Mouse (Mus musculus) layer of hippocampus, adult 8-10 months (tissue): ENCODE data around the gene Hist2h2ab. TPM values are rescaled to one million over a fixed set of nuclear protein-coding genes. Genes with fewer than 3 reads are reported as not detected.
"Not testable (repeated sequence)": the region's sequence is repeated elsewhere in the genome, so short reads cannot be mapped to it uniquely, and the experiment has no call there.

ENCODE experiments used
- DNase-seq, 2 experiments: peaks; one replicate each; pipeline ENCODE4 v3.0.0; 2022; ENCODE audit warnings: low spot score in 2 of 2
- total RNA-seq, 4 experiments: library from RNA; stranded (reverse); gene quantifications; 2 replicates each; pipeline ENCODE4 v1.2.4; 2022

The Hist2h2ab gene
- total RNA-seq, 4 experiments from 2014 or later = 7.7 to 10.8 (median 8.0) TPM

DNA sequence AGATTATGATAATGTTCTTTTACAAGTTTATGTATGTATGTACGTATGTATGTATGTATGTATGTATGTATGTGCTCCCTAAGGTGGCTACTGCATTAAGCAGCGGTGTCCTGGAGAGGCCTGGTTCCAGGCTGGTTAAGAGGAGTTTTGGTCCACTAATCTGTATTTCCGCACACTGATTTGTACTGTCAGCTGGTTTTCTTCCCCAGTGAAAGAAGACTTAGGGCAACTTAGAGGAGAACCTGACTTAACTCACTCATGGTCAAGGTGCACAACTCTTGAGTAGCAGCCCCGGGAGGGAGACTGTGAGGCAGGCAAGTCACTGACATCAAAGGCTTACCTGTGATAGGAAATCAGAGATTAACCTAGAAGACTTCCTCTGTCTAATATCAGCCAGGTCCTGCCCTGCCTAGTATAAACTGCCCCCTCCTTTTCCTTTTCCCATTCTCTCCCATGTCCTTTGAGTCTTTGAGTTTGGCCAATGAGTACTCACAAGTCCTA is 17.2 kb downstream of the Hist2h2ab start:
- no peak for DNase-seq

- DNase-seq = no peak
These were observed 17.8 kb downstream of the Hist2h2ab start for GRCm38 (mm10) chr3:96237335-96237903.

DNA sequence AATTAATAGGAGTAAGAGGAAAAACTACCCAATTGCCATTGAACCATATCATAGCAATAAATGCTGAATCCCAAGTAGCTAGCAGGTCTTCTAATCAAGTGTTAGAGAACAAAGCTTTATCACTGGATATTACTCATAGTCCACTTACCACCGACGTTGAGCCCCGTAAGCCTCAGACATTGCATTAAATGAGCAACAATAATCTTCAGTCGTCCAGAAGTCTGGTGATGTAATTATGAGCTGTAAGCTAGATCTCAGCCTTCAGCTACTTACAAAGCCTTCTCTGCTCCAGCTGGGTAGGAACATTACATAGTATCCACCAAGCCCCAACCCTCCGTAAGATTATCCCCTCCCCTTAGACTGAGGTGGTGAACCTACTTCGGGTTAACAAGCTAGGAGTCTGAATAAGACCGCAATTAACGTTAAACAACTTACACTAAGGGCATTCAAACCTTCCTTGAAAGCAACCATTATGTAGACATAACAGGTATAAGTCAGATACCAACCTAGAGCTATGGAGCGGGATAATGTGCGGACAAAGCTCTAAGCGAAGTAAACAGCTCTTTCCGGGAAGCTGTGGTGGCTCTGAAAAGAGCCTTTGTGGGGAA is 18.3 kb downstream of the Hist2h2ab start:
- DNase-seq = no peak

DNA sequence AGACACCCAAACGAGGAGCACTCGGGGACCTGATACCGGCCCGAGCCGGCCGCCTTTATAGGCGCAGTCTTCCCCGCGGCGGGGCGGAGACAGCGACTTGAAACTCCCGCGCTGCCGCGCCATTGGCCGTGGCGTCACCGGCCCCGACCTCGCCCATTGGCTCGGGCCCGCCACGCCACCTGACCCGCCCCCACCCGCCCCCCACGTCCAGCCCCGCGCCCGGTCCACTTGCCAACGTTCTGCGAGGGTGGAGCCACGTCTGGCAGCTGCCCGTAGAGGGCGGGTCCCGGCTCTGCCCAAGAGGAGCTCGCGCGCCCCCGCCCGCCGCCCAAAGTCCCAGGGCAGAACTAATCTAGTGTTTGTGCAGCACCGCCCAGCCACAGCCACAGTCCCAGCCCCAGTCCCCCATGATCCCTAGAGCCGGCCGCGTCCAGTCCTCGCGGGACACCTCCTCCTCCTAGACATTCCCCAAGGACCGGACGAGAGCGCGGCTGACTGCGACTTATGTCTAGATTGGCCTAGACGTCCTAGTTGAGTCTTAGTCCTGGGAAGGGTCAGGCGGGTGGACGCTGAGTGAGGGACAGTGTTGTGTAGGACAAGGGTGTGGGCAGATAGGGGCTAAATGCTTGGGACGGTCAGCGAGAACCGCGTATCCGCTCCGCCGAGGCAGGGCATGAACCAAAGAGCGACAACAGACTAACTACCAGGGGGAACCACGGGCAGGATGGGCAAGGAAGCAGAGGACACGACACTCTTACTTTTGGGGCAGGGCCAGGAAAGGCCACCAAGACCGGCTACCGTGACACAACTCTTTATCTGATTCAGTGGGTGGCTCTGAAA is 19.5 kb downstream of the Hist2h2ab start, which contains the start of gene Hist2h3c2:
Gene Hist2h3c2, minus strand, starts transcription at position 174 of the 840 bp plus-strand sequence.
- not testable (repeated sequence) for DNase-seq

DNA sequence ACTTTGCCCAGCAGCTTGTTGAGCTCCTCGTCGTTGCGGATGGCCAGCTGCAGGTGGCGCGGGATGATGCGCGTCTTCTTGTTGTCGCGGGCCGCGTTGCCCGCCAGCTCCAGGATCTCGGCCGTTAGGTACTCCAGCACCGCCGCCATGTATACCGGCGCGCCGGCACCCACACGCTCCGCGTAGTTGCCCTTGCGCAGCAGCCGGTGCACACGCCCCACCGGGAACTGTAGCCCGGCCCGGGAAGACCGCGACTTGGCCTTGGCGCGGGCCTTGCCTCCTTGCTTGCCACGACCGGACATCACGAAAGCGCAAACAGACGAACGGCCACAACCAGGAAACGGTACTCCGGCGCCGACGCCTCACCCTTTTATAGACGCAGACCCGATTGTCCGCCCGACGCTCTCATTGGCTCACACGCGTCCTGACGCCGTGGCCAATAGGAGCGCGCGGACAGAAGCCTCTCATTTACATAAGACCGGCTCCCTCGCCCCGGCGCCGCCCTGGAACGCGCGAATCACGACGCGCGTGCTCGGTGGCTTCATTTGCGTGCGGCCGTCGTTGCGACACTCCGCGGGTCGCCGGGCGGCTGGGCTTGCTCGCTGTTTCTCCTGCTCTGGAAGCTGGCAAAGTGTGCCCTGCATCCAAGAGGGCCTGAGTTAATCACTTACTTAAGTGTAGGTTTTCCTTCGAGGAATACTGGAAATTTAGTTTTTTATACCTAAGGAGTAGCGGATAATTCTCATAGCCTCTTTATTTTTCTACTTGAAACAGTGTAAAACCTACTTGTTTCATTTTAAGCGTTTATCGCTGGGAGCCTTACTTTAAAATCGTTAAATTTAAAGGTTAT is 20.5 kb downstream of the Hist2h2ab start, which contains the start of gene Hist2h2aa2:
Gene Hist2h2aa2, minus strand, starts transcription at position 328 of the 850 bp plus-strand sequence.
- peak; percentile 94 to 99 for DNase-seq

DNA sequence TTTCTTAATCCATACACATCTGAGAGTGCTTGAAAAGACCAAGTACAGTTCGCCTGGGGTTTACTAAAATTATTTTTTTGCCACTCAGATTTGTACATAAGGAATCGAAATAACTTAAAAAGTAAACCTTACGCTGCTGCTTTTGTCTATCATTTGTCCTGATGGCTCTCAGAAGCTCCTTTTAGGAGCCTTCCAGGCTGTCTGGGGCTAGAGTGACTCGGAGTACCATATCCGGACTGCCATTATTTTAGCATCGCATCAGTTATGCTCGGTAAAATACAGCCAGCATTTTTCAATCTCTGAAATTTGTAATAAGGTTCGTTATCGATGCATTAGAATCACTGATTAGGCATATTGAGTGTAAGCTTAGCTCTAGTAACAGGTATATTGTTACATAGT is 21.1 kb downstream of the Hist2h2ab start:
- DNase-seq = no peak

GRCm38 (mm10) chr3:96243921-96244572 is 24.4 kb downstream of the Hist2h2ab start:
- DNase-seq = no peak

DNA sequence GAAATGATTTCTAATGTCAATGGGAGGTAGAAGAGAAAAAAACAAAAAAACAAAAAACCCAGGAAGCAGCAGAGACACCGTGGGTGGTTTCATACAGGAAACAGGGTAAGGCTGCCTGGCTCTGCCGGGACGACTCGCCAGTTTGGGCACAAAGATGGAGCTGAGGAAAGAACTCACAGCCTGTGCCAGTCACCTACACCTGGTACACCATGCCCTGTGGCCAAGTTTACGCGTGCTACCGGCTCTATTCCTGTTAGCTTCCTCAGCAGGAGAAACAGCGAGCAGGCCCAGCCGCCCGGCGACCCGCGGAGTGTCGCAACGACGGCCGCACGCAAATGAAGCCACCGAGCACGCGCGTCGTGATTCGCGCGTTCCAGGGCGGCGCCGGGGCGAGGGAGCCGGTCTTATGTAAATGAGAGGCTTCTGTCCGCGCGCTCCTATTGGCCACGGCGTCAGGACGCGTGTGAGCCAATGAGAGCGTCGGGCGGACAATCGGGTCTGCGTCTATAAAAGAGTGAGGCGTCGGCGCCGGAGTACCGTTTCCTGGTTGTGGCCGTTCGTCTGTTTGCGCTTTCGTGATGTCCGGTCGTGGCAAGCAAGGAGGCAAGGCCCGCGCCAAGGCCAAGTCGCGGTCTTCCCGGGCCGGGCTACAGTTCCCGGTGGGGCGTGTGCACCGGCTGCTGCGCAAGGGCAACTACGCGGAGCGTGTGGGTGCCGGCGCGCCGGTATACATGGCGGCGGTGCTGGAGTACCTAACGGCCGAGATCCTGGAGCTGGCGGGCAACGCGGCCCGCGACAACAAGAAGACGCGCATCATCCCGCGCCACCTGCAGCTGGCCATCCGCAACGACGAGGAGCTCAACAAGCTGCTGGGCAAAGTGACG is 25.6 kb downstream of the Hist2h2ab start, which contains the start of gene Hist2h2aa1:
Gene Hist2h2aa1, plus strand, starts transcription at position 495 of the 884 bp plus-strand sequence.
- peak; percentile 88 for DNase-seq

- not testable (repeated sequence) for DNase-seq
These were observed 26.4 kb downstream of the Hist2h2ab start for GRCm38 (mm10) chr3:96246018-96246417.

- not testable (repeated sequence) for DNase-seq
These were observed 26.8 kb downstream of the Hist2h2ab start, which contains the start of gene Hist2h3c1 for GRCm38 (mm10) chr3:96246427-96246856. Gene Hist2h3c1, plus strand, starts transcription at chr3:96246685.

DNA sequence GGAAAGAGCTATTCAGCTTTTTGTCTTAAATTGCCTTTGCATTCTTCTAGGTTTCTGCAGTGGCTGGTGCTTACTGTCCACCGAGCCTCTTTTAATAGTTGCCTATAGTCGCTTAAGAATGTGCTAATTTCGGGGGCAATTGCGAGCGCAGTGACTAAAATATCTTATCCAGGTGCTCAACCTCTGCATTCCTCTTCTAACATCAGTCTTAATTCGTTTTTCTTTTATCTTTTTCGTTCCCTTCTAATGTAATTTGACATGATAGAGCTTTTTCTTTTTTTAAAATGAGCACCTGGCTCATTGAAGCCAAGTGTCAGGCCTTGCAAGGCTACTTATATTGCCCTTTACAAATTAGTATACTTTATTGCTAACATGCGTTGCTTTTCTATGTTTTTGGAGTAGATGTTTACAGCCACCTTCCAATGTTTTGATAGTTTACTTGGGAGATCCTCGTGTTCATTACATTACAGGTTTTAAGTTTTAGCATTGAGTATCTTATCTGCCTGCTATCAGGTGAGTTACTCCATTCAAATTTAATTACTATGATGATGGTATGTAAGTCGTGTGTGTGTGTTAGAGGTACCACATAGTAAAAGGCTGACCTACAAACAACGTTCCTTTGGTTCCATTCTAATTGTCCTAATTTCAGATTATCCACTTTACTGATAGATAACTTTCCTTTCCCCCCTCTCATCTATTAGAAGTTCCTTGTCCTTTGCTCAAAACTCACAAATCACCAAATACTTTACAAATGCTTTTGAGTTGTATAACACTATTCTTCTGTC is 27.9 kb downstream of the Hist2h2ab start:
- no peak for DNase-seq

DNA sequence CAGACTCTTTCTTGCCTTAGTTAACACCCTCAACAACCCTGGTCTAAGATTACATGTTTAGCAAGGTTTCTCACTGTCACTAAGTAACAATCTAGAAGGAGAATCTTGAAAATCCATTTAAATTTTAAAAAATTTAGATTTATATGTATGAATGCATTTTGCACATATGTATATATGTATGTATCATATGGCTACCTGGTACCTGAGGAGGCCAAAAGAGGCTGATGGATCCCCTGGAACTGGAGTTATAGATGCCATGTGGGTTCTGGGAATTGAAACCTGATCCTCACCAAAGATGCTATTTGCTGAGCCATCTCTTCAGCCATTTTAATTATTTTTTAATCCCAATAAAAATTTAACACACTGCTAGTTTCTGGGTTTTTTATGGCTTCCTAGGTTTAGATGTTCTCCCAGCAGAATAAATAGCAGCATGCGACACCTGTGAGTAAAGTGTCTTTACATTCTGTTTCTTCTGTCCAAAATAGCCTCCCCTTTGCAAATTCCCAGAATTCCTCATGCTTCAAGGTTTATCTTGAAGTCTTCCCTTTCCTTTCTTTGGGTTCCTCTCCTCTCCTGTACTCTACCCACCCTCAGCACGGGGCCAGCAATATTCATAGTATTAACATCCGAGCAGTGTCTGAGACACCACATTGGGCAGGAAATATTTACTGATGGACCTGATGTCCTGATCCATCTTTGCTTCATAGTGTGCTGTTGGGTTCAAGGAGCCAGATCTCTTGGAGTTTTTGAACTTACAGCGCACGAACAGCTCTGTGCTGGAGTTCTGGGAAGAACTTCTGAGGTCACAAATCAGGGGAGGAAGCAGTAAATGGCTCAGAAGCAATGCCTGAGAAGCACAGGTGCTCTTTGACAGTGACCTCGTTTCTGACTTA is 28.7 kb downstream of the Hist2h2ab start:
- no peak for DNase-seq

GRCm38 (mm10) chr3:96249034-96249345 is 29.3 kb downstream of the Hist2h2ab start:
- DNase-seq = no peak

GRCm38 (mm10) chr3:96250890-96251289 is 31.2 kb downstream of the Hist2h2ab start:
- DNase-seq = no peak

GRCm38 (mm10) chr3:96251787-96252186 is 32.1 kb downstream of the Hist2h2ab start:
- DNase-seq = no peak

GRCm38 (mm10) chr3:96254683-96255355 is 35.2 kb downstream of the Hist2h2ab start:
- DNase-seq = no peak
